Mouse (Mus musculus): ENCODE data around the gene Olfr1392.

DNA sequence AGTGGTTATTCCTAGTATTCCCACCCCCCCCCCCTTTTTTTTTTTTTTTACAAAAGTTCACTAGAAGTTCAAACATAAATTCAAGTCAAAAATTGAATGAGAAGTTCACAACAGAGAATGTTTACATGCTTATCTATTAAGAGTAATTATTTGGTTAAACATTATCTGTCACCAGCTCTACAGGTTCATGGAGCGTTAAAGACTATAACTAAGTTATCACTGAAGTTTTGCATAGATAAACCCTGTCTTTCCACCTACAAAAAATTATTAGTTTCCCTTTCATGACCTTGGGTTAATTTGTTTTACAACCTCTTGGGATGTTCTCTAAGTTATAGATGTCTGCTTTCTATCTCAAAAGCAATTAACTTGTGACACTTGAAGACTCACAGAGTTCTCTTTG, 44.8 kb upstream of the Olfr1392 start:
- TF ChIP-seq CTCF (IDR thresholded peaks at IDR 0.05; ENCODE audit: low read depth) (no peak), EP300 (IDR thresholded peaks at IDR 0.05; ENCODE audit: low read depth) (no peak)

Data from liver, postnatal 0 days (tissue).